Mouse (Mus musculus) stomach, adult 2 months (tissue): ENCODE measurements around the gene Ppard. TPM values are rescaled to one million over a fixed set of nuclear protein-coding genes. Genes with fewer than 3 reads are reported as not detected.

Source experiments
- polyA plus RNA-seq: library from polyadenylated mRNA; depleted of rRNA; stranded (reverse); fragments of >200 nt; gene quantifications from 2 replicates; pipeline ENCODE4 v1.2.3, GENCODE M21; 2012; rRNA removed

The Ppard gene
- polyA plus RNA-seq, result 54.9 and 58.3 TPM in 2 replicates

DNA sequence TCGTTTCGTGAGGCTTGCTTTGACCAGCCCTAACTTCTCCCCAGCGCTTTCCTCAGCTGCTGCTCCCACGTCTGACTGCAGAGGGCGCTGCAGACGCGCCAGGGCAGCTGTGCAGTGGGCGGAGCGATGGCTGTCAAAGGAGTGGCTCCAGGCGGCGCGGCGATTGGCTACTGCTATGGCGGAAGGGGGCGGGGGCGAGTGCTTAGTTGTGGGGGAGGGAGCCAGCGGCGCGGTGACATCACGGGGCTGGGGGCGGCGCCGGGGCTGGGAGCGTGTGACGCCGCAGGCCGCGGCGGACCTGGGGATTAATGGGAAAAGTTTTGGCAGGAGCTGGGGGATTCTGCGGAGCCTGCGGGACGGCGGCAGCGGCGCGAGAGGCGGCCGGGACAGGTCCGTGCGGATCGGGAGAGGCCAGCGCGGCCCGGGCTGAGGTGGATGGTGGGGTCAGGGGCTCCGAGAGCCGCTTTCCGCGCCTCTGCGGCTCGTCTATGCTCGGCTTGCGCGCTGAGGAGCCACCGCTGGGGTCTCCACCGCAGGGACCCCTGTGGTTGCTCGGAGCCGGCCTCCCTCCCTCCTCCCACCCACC lies at the start of gene Ppard:
Gene Ppard, plus strand, starts transcription at position 226 of the 586 bp plus-strand sequence.

DNA sequence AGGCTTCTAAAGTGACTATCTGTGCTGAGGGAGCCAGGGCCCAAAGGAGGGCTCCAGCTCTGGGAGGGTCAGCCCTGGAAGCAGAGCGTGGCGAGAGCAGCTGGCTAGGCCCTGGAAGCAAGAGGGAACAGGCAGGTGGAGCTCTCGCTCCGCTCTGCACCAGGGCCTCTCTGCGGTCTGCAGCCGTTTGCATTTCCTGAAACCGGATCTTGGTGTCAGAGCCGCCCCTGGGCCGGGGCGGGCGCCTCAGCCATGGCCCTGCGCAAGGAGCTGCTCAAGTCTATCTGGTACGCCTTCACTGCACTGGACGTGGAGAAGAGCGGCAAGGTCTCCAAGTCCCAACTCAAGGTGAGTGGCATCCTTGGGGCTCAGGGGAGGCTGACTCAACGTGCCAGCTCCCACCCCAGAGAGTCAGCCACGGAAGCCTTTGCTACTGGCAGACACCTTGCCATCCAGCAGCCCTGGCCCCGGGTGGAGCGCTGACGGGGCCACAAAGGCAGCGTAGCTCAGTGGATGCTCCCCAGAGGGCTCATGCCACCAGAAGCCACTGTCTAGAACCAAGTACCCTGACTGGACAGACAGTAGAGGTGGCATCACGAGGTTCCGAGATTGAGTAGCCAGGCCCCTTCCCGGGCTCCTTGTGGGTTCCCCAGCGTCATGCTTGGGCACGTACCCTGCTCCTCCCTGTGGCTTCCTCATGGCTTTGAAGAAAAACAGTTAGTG lies 24.7 kb upstream of the Ppard start, which contains the start of gene Def6:
Gene Def6, plus strand, starts transcription at position 188 of the 723 bp plus-strand sequence.

DNA sequence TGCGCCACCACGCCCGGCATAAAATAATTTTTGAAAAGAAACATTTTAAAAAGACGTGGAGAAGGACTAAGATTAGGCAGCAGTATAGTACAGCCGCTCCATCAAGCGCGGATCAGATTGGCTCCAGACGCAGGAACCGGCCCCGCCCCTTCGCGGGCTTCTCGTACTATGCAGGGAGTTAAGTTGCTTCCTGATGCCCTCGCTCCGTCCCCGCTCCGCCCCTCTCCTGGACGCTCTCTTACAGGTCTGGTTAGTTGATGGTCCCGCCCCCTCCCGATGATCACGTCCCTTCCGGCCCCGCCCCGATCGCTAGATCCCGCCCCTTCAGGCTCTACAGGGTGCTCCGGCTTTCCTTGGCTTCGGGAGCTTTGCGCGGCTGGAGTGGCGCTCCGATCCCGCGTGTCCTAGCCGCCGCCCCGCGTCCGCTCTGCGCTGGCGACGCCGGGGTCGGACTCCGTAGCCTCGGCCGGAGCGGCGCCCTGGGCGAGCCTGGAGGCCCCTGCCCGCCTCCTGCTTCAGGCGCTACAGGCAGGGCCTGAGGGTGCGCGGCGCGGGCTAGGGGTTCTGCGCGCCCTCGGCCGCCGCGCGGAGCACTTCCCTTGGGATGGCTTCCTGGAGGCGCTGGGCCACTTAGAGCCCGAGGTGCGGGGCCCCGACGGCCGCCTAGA lies 80.8 kb downstream of the Ppard start, which contains the start of gene Fance:
Gene Fance, plus strand, starts transcription at position 308 of the 668 bp plus-strand sequence.

DNA sequence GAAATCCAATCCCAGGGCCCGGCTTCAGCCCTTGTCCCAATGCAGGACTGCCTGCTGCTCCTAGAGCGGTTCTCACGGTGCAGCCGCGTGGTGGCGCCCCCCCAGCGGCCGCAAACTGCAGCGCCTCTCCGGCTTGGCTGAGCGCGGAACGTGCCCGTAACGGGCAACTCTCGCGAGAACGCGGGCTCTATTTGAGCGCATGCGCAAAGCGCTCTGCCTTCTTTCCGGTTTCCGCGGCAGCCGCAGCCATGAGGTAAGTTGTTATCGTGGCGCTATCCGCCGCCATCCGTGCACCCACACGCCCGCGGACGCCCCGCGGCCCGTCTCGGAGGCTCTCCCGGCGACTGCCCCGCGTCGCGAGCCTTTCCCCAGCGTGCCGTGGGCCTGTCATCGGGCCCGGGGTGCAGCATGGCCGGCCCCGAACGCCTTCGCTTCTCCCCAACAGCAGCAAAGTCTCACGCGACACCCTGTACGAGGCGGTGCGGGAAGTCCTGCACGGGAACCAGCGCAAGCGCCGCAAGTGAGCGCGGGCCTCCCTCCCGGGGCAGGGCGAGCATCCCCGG lies 95.9 kb downstream of the Ppard start, which contains the start of gene Rpl10a:
Gene Rpl10a, plus strand, starts transcription at position 106 of the 563 bp plus-strand sequence.

DNA sequence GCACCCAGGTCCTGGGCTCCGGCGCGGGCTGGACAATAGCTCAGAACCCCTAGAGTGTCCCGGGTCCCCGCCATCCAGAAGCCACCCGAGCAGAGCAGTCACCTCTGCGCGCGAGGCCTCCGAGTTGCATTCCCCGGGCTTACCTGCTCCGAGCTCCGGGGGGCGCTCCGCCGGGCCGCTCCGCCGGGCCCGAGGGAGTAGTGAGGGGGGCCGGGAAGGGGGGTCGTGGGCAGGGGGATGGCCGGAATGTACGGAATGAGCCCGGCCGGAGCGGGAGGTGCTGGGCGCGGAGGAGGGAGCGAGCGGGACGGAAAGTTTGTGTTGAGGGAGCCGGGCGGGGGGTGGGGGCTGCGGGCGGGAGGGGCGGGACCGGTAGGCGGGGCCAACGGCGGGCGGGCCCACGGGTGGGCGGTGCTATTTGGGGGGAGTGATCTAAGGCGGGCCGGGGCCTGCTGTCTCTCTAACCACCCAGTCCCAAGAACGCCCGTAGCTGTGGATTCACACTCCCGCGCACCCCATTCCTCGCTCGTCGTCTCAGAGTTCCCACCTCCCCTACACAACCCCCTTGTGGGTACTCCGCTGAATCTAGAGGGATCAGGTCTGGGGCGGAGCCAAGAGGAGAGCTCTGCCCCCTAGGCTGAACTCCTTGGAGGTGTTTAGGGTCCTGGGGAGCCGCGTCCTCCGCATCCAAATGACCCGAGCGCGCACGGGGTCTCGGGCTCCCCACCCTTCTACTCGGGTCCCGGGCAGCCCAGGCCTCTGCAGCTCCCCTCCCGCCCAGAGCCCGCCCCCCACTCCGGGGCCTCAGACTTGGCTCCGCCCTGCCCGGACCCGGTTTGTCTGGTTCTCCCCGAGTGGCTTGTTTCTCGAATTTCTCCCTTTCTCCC lies 118.2 kb downstream of the Ppard start, which contains the start of gene Tead3:
Gene Tead3, minus strand, starts transcription at position 352 of the 887 bp plus-strand sequence.

Other genes with a start within 250 kb of the Ppard start
- 0.68 and 1.00 TPM in 2 replicates for gene Tcp11, start 152.1 kb upstream of the Ppard start, polyA plus RNA-seq
- 0.42 and 1.0 TPM in 2 replicates for gene Scube3, start 90.6 kb upstream of the Ppard start, polyA plus RNA-seq
- gene Zfp523, start 55.6 kb upstream of the Ppard start, polyA plus RNA-seq, result 39.0 and 39.4 TPM in 2 replicates
- gene Def6, start 24.9 kb upstream of the Ppard start, polyA plus RNA-seq, result 4.4 and 6.3 TPM in 2 replicates
- 10.3 and 13.1 TPM in 2 replicates for gene Fance, start 80.8 kb downstream of the Ppard start, polyA plus RNA-seq
- 1,443 and 1,665 TPM in 2 replicates for gene Rpl10a, start 95.8 kb downstream of the Ppard start, polyA plus RNA-seq
- 28.1 and 33.5 TPM in 2 replicates for gene Tead3, start 118.1 kb downstream of the Ppard start, polyA plus RNA-seq
- gene Tulp1, start 132.5 kb downstream of the Ppard start, polyA plus RNA-seq, result 0.71 and 0.75 TPM in 2 replicates